Mouse (Mus musculus) gastrocnemius, adult 2 months (tissue): ENCODE results near the gene Rcan1. TPM values are rescaled to one million over a fixed set of nuclear protein-coding genes. Genes with fewer than 3 reads are reported as not detected.

Experiments used
- DNase-seq: peaks from one replicate; pipeline ENCODE4 v3.0.0; 2022
- H3K27ac ChIP-seq: fragments of 200-600 bp; 2 replicates; pipeline ENCODE4 v1.8.1; 2022; ENCODE audit warnings: mild to moderate bottlenecking
- H3K4me3 ChIP-seq: fragments of 200-600 bp; 2 replicates; pipeline ENCODE4 v1.8.1; 2022; ENCODE audit warnings: mild to moderate bottlenecking, moderate library complexity
- CTCF ChIP-seq: fragments of 200-600 bp; IDR thresholded peaks from 2 replicates; pipeline ENCODE4 v1.8.1; 2022; ENCODE audit warnings: antibody characterized with exemption, mild to moderate bottlenecking, moderate library complexity
- intact Hi-C: fragments of 180-260 bp; cut with DNase I; formaldehyde crosslinking; loops from one replicate; pipeline ENCODE4 v1.15.1; 2025
- total RNA-seq, 2 experiments: library from RNA; stranded (reverse); gene quantifications; 2 replicates each; pipeline ENCODE4 v1.2.3; 2021

Gene Rcan1
- total RNA-seq, 2 experiments from 2014 or later = 76.4 to 93.3 TPM

- DNase-seq = no peak
- no peak for TF ChIP-seq CTCF
- Histone ChIP-seq H3K4me3 (no peak overlapping the region), H3K27ac (no peak overlapping the region)
- intact Hi-C loops = no loop called here
Measured at GRCm38 (mm10) chr16:92346297-92346916, 124.3 kb downstream of the Rcan1 start.

DNA sequence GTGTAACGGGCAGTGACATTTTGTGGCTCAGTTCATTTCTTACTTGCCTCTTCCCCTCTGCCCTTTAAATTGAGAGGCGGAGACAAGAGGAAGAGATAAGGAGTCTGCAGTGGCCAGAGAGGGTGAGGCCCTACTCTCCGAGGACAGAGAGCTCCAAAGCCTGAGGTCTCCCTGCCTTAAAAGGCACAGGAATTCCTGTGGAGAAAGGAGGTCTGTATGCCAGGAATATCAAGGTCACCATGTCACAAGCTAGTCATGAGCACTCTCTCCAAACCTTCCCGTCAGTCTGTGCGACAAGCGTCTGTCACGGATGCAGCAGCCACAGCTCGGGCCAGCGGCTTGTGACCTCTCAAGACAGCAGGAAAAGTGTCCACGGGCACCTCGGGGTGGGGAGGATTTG lies 125.5 kb downstream of the Rcan1 start:
- no peak overlapping the region for H3K27ac ChIP-seq
- no peak for DNase-seq
- TF ChIP-seq CTCF = no peak
- intact Hi-C loops = no loop called here
- no peak overlapping the region for H3K4me3 ChIP-seq

Other genes starting within 250 kb of the Rcan1 start
- gene Kcne2, start 178.5 kb downstream of the Rcan1 start, total RNA-seq = not detected
- gene Smim11, start 169.6 kb downstream of the Rcan1 start, total RNA-seq = 10 to 100 TPM; 62.7 to 83.8 TPM
- gene Fam243, start 149.4 kb downstream of the Rcan1 start, total RNA-seq = not detected
- not detected for gene Kcne1, start 111.4 kb downstream of the Rcan1 start, total RNA-seq
- gene Clic6, start 14.9 kb upstream of the Rcan1 start, total RNA-seq = not detected